Mouse (Mus musculus) lung, embryonic 15.5 days (tissue): ENCODE results near the gene Scn5a. TPM values are rescaled to one million over a fixed set of nuclear protein-coding genes. Genes with fewer than 3 reads are reported as not detected.

Experiments used
- ATAC-seq: fragments of 200-750 bp; cut with Nextera tagmentation; 2 replicates; pipeline ENCODE4 v1.8.0; 2017; ENCODE audit warnings: moderate number of reproducible peaks, borderline replicate concordance; ENCODE audit not compliant: low FRiP score, low TSS enrichment; ENCODE audit errors: extremely low read depth
- H3K27ac ChIP-seq: fragments of 300-500 bp; sonication (generic); 2 replicates; pipeline ENCODE4 v1.5.1; 2015; ENCODE audit warnings: moderate library complexity, mild to moderate bottlenecking, inconsistent platforms
- H3K27me3 ChIP-seq: fragments of 300-500 bp; sonication (generic); 2 replicates; pipeline ENCODE4 v1.6.1; 2015; ENCODE audit warnings: inconsistent platforms
- H3K36me3 ChIP-seq: fragments of 300-500 bp; sonication (generic); 2 replicates; pipeline ENCODE4 v1.6.1; 2015; ENCODE audit warnings: inconsistent platforms
- H3K4me1 ChIP-seq: fragments of 300-500 bp; sonication (generic); 2 replicates; pipeline ENCODE4 v1.6.1; 2015; ENCODE audit warnings: inconsistent platforms
- H3K4me2 ChIP-seq: fragments of 300-500 bp; sonication (generic); 2 replicates; pipeline ENCODE4 v1.6.1; 2015; ENCODE audit warnings: inconsistent platforms, mild to moderate bottlenecking, moderate library complexity
- H3K4me3 ChIP-seq: fragments of 300-500 bp; sonication (generic); 2 replicates; pipeline ENCODE4 v1.5.1; 2015; ENCODE audit warnings: mild to moderate bottlenecking, inconsistent platforms
- H3K9ac ChIP-seq: fragments of 300-500 bp; sonication (generic); 2 replicates; pipeline ENCODE4 v1.6.1; 2015; ENCODE audit warnings: inconsistent platforms
- H3K9me3 ChIP-seq: fragments of 300-500 bp; sonication (generic); 2 replicates; pipeline ENCODE4 v1.6.1; 2016; ENCODE audit warnings: inconsistent platforms
- WGBS: fragments of 180-500 bp; shearing (Covaris S2); methylation state at CpG from one replicate; pipeline ENCODE4 v1.1.7; 2015; 5-methylcytosine and 5-hydroxymethylcytosine counted together
- polyA plus RNA-seq: library from polyadenylated mRNA; unstranded; fragments of >200 nt; fragmentation: Nextera tagmentation; extraction: Ambion mirVana; gene quantifications from 2 replicates; pipeline ENCODE4 v1.2.1, GENCODE M21; 2015

Gene Scn5a
- polyA plus RNA-seq, 1 experiment from 2014 or later, result 0.87 TPM

- peaks cover 28% of the 10 kb centered on the region for H3K36me3 ChIP-seq
These were observed 133.9 kb downstream of the Scn5a start, which contains the start of gene Exog for GRCm38 (mm10) chr9:119444738-119445429. Gene Exog, plus strand, starts transcription at chr9:119444943.

GRCm38 (mm10) chr9:119438498-119439000 is 140.3 kb downstream of the Scn5a start:
- H3K4me1 ChIP-seq, result no peaks in the 10 kb centered on the region
- 89% methylated on average over 9 of the region's 9 CpGs for whole genome bisulfite sequencing
- no peak for ATAC-seq
- H3K9me3 ChIP-seq, result no peaks in the 10 kb centered on the region
- H3K36me3 ChIP-seq, result peaks cover 16% of the 10 kb centered on the region; the same call in 1 of the 2 replicates
- no peaks in the 10 kb centered on the region for H3K27me3 ChIP-seq
- H3K9ac ChIP-seq, result no peak overlapping the region
- H3K4me2 ChIP-seq, result no peak overlapping the region
- H3K4me3 ChIP-seq, result no peak overlapping the region
- no peak overlapping the region for H3K27ac ChIP-seq

More at GRCm38 (mm10) chr9:119444738-119445429, 133.9 kb downstream of the Scn5a start, which contains the start of gene Exog:
- Histone ChIP-seq H3K27me3 (no peaks in the 10 kb centered on the region), H3K4me2 (peak within 1 kb of the TSS; percentile 81), H3K4me3 (peak within 1 kb of the TSS; percentile 61), H3K9ac (peak within 1 kb of the TSS; percentile 77), H3K9me3 (no peaks in the 10 kb centered on the region), H3K4me1 (peaks cover 12% of the 10 kb centered on the region), H3K27ac (peak within 1 kb of the TSS; percentile 81)
- WGBS, result under 1% methylated on average over 52 of the region's 52 CpGs
- ATAC-seq, result peak; percentile 90

- H3K9me3 ChIP-seq, result no peaks in the 10 kb centered on the region
- no peak overlapping the region for H3K27ac ChIP-seq
- H3K4me3 ChIP-seq, result no peak overlapping the region
- ATAC-seq, result no peak
- no peak overlapping the region for H3K4me2 ChIP-seq
- H3K9ac ChIP-seq, result no peak overlapping the region
- 87% methylated on average over 12 of the region's 12 CpGs for WGBS
- H3K4me1 ChIP-seq, result no peaks in the 10 kb centered on the region
- H3K27me3 ChIP-seq, result no peaks in the 10 kb centered on the region
- peaks cover 16% of the 10 kb centered on the region; the same call in 1 of the 2 replicates for H3K36me3 ChIP-seq
These were observed 140.8 kb downstream of the Scn5a start for GRCm38 (mm10) chr9:119438065-119438464.

- no peaks in the 10 kb centered on the region for H3K27me3 ChIP-seq
- WGBS, result 65% methylated on average over 2 of the region's 2 CpGs
- H3K4me3 ChIP-seq, result no peak overlapping the region
- H3K27ac ChIP-seq, result no peak overlapping the region
- peaks cover 24% of the 10 kb centered on the region for H3K36me3 ChIP-seq
- no peak for ATAC-seq
- no peaks in the 10 kb centered on the region for H3K4me1 ChIP-seq
- H3K9ac ChIP-seq, result no peak overlapping the region
- H3K9me3 ChIP-seq, result no peaks in the 10 kb centered on the region
- no peak overlapping the region for H3K4me2 ChIP-seq
These were observed 143.0 kb downstream of the Scn5a start for GRCm38 (mm10) chr9:119435855-119436254.

Other genes starting within 250 kb of the Scn5a start
- 117 and 121 TPM in 2 replicates for gene Acaa1a, start 239.3 kb downstream of the Scn5a start, polyA plus RNA-seq
- gene Myd88, start 237.6 kb downstream of the Scn5a start, polyA plus RNA-seq, result 29.4 and 32.0 TPM in 2 replicates
- gene Xylb, start 221.6 kb downstream of the Scn5a start, polyA plus RNA-seq, result 4.3 and 4.9 TPM in 2 replicates
- gene Slc22a14, start 213.5 kb downstream of the Scn5a start, polyA plus RNA-seq, result 0.10 TPM in 1 of 2 replicates, not detected in the other
- gene Acvr2b, start 176.9 kb downstream of the Scn5a start, polyA plus RNA-seq, result 14.1 and 18.8 TPM in 2 replicates
- gene Exog, start 134.1 kb downstream of the Scn5a start, polyA plus RNA-seq, result 27.3 and 29.2 TPM in 2 replicates
- 0.04 and 0.09 TPM in 2 replicates for gene Scn10a, start 140.3 kb upstream of the Scn5a start, polyA plus RNA-seq
- gene Scn11a, start 246.4 kb upstream of the Scn5a start, polyA plus RNA-seq, result not detected in 2 replicates